Mouse (Mus musculus) ES-E14 (cell line): ENCODE measurements at regions not wholly inside any gene's neighbourhood (a gene's known extent, or its start where the extent isn't known, plus 50 kb on each side); places are given as distances from the start of the nearest gene placed in this dataset.

Experiments
- CHD2 ChIP-seq: IDR thresholded peaks from 2 replicates; pipeline ENCODE4 v1.6.1; 2014; ENCODE audit warnings: mild to moderate bottlenecking, low read depth, low read length, inconsistent platforms
- HCFC1 ChIP-seq: IDR thresholded peaks from 2 replicates; pipeline ENCODE4 v1.6.1; 2012; ENCODE audit warnings: low read length, inconsistent platforms, borderline replicate concordance; ENCODE audit not compliant: insufficient read depth
- ZNF384 ChIP-seq: IDR thresholded peaks from 2 replicates; pipeline ENCODE4 v1.6.1; 2012; ENCODE audit warnings: low read depth, low read length, inconsistent platforms

DNA sequence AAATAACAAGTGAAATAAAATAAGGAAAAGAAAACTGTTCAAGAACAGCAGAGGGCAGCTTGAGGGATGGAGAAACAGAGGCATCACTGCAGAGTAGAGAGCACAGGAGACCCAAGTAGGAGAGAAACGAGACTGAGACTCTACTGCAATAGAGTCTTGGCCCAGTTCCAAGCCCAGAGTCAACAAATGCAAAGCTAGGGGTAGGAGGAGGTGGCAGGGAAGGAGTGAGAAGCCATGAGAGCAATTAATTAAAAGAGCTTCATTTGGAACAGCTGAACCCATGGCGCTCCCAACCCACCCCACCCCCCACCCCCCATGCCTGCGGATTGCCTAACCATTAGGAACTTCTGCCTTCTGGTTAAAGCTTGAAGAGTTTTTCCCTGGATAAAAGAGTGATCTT lies 130.2 kb upstream of the Lmo4 start:
- TF ChIP-seq CHD2 (no peak), ZNF384 (no peak), HCFC1 (no peak)
